Mouse (Mus musculus) kidney, adult 8-10 months (tissue): ENCODE measurements at regions not wholly inside any gene's neighbourhood (a gene's known extent, or its start where the extent isn't known, plus 50 kb on each side); places are given as distances from the start of the nearest gene placed in this dataset.
"Not testable (repeated sequence)": the region's sequence is repeated elsewhere in the genome, so short reads cannot be mapped to it uniquely, and the experiment has no call there.

Source experiments
- DNase-seq, 2 experiments: peaks; one replicate each; pipeline ENCODE4 v3.0.0; 2022

- DNase-seq, result no peak
Measured at GRCm38 (mm10) chr1:112785135-112785681, 920.5 kb upstream of the Dsel start.

GRCm38 (mm10) chr1:112779801-112780200, 915.1 kb upstream of the Dsel start:
- peak; percentile 5 to 7 for DNase-seq

GRCm38 (mm10) chr1:112778551-112778950, 913.8 kb upstream of the Dsel start:
- peak in 1 of 2 experiments; percentile 7 for DNase-seq

- DNase-seq, result not testable (repeated sequence)
Measured at GRCm38 (mm10) chr1:112750643-112751042, 885.9 kb upstream of the Dsel start.

GRCm38 (mm10) chr1:112748497-112748896, 883.8 kb upstream of the Dsel start:
- DNase-seq, result no peak

- no peak for DNase-seq
Measured at GRCm38 (mm10) chr1:112703939-112704338, 839.2 kb upstream of the Dsel start.

- no peak for DNase-seq
Measured at GRCm38 (mm10) chr1:112658960-112659359, 794.2 kb upstream of the Dsel start.

GRCm38 (mm10) chr1:112638342-112638741, 773.6 kb upstream of the Dsel start:
- DNase-seq, result no peak
